Mouse (Mus musculus) spleen, postnatal 36 days (tissue): Measurements from ENCODE around the gene Tbc1d13.
A peak's percentile ranks its signal among the peaks of the same experiment; 100 is the strongest.
"Not testable (repeated sequence)": the region's sequence is repeated elsewhere in the genome, so short reads cannot be mapped to it uniquely, and the experiment has no call there.

Source experiments
- DNase-seq, 2 experiments: peaks; one replicate each; pipeline ENCODE4 v3.0.0; 2022; ENCODE audit warnings: low spot score in 2 of 2, mixed read lengths in 1 of 2

Gene Tbc1d13

DNA sequence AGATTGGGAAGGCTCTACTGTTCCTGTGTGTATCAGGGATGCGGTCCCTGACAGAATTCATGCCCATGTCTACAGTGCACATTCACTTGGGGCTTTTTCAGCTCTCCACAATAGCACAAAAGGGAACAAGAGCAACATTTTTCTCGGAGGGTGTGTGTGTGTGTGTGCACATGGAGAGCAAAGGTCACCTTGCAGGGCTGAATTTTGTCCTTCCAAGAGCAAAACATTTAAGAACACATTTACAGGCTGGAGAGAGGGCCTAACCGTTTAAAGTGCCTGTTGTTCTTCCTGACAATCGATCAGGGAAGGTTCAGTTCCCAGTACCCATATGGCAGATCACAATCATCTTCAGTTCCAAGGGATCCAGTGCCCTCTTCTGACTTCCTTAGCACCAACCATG is 3.4 kb upstream of the Tbc1d13 start:
- DNase-seq: no peak

DNA sequence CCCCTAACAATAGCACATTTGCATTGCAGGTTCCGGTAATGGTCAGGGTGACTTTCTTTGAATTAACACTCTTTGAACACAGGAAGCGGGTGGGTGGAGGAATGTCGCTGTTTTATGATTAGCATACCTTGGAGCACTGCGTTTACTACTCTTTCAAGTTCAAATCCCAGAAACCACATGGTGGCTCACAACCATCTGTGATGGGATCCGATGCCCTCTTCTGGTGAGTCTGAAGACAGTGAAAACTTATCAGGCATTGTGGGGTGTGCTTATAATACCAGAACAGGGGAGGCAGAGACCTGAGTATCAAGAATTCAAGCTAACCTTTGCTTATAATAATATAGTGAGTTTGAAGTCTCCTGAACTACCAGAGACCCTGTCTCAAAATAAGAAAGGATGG is 2.3 kb upstream of the Tbc1d13 start:
- peak in 1 of 2 experiments; percentile 27 for DNase-seq

DNA sequence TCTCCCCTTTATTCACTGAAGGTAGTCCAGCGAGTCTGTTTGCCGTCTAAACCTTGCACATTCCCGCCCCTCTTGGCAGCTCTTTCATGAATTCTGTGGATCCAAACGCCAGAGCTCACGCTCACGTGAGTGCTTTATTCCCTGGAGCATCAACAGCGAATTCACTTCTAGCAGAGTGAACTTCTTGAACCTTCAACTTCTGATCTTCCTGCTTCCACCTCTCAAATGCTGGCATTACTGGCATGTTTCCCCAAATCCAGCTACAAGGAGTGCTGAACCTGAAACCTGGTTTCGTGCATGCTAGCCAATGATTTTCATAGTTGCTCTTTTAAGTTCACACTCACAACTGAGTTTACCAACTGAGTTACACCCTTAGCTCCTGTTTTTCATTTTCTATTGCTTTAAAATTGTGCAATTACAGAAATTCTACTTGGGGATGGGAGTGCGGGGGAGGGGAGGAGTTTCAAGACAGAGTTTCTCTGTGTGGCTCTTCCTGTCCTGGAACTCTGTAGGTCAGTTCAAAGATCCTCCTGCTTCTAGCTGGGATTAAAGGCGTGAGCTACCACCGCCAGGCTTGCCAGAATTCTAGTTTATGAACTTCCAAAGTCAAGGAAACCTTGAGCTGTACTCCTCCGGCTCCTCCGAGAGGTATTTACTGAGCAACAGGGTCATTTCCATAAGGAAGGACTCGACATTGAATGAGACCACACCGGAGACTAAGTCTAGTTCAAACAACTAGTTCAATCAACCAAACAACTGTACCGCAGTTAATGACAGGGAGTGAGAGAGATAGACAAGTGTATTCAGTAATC is 539 bp upstream of the Tbc1d13 start:
- DNase-seq: peak in 1 of 2 experiments; percentile 18

DNA sequence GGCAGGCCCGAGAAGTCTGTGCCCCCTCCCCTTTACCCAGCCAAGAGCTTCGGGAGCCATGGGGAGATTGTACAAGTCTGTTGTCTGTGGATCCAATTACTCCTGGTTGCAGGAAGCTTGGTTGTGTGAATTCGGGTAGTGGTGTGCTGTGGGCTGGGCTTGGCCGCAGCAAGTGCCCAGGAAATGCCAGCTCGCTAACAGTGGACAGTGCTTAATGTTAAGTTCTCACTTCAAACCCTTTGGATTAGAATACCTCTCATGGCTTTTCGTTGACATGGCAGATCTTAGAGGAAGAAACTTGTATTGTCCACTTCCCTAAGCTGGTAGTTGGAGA is 799 bp downstream of the Tbc1d13 start:
- no peak for DNase-seq

DNA sequence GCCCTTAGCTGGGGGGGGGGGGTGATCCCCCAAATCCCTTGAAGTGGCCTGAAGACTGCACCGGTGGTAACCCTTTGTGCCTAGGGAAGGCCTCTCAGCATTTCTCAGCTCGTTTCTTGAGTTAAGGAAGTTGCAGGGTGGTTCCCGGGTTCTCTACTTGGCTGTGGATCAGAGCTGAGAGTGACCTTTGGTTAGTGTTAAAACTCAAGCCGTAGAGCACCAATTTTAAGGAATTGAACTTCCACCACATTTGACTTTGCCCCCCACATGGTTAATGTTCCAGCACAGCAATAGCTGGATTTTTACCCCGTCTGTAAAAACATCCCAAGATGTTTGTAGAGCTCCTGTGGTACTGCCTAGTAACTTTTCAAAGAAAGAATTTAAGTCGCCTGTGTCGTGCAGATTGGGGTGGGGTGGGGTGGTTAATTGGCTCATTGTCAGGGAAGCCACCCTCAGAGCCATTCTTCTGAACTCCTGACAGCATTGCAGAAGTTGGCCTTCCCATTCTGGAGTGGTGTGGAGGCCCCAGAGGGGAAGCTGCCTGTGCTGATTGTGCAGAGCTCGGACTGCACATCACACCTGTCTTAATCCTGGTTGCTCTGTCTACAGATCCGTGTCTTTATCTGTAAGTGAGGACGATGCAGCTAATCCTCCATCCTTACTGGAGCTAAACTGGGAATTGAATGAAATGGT is 1.5 kb downstream of the Tbc1d13 start:
- DNase-seq: peak in 1 of 2 experiments; percentile 19

DNA sequence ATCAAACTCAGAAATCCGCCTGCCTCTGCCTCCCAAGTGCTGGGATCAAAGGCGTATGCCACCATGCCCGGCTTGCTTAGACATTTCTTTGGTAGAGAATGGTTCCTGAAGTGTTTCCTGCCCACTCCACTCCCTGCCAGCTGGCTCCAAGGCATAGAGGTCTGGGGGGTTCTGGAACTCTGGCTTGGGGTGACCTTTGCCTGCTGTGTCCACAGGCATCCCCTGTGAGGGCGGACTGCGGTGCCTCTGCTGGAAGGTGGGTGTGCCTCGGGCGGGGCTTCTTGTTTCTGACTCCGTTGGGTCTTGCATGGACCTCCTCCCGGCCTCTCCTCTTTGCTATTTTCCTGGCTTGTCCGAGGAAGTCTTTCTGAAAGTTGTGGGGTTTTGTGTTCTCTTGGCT is 2.9 kb downstream of the Tbc1d13 start:
- no peak for DNase-seq

DNA sequence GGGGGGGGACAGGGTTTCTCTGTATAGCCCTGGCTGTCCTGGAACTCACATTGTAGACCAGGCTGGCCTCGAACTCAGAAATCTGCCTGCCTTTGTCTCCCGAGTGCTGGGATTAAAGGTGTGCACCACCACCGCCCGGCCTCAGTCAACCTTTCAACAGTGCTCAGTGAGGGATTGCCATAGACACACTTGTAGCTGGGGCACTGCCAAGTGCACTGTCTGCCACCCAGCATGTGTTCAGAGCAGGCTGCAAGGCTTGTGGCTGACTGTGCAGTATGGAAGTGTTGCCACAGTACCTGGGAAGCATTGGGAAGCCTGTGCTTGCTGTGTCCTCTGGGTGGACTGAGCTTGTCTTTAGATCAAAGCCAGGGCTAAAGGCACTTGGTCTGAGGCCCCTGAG is 6.5 kb downstream of the Tbc1d13 start:
- DNase-seq: not testable (repeated sequence)

DNA sequence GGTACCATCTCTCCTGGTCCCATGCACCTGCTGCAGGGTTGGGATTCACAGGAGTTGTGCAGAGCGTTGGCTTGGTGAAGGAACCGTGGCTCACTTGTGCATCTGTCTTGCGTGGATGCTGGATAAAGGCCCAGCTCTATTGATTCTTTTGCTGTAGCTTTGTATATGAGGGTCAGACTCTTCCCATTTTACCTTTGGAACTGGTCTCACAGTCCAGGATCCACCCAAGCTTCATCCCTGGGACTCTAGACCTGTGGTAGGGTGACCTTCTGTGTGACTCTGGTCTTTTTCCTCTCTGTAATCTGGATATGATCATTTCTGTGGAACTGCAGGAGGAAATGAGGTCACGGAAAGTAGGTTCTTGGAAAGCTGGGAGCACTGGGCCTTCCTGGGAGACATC is 10.9 kb downstream of the Tbc1d13 start:
- DNase-seq: no peak

DNA sequence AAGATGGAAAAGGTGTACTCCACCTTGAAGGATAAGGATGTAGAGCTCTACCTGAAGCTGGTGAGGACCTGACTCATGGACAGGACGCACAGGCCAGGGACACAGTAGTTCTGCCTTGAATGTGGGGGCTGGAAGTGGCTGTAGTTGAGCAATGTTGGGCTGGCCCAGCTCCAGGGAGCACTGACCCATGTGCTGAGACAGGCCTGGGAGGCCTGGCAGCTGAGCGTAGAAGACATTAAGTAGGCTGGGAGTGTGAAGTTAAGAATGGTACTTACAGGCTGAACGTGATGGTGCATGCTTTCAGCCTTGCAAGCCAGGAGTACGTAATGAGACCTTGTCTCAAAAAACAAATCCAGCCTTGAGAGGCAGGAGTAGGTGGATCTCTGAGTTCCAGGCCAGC is 13.9 kb downstream of the Tbc1d13 start:
- DNase-seq: no peak

DNA sequence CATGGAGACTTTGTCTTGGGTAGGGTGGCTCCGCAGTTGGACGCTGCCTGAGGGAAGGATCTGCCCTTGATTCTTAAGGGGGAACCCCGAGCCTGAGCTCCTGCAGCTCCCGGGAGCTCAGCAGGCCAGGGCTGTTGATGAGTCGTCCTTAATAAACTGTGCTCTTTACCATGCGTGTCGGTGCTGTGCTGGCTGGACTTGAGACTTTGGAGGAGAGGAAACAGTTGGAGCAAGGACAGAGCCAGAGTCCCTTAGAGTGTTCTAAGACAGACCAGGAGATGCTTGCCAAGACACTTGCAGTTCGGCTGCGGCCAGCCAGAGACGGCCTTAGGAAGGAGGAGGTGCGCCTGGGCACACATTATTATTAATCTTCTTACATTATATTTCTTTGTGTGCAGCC is 18.3 kb downstream of the Tbc1d13 start:
- no peak for DNase-seq

DNA sequence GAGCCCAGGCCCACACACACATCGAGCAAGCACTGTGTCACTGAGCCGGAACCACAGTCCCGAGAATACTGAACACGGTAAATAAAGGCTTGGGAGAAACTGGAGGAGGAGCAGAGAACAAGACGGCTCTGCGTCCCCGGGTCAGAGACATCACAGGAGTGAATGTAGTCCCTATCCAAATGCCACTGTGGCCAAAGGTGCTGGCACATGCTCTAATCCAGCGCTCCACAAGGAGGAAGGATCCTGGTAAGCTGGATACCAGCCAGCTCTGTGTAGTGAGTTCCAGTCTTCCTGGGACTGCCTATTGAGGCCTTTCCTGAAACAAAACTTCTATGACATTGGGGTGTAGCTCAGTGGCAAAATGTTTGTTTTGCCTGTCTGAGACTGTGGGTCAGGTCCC is 19.1 kb downstream of the Tbc1d13 start:
- DNase-seq: no peak

DNA sequence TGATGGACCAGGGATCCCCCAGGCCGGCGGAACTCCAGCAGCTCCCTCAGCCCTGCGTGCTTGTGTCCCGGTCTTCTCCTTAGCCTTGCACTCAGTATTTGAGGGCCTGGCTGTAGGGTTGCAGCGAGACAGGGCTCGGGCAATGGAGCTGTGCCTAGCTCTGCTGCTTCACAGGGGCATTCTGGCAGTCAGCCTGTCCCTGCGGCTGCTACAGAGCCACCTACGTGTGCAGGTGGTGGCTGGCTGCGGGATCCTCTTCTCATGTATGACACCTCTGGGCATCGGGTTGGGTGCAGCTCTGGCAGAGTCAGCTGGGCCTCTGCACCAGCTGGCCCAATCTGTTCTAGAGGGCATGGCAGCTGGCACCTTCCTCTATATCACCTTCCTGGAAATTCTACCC is 26.3 kb downstream of the Tbc1d13 start:
- DNase-seq: not testable (repeated sequence)

DNA sequence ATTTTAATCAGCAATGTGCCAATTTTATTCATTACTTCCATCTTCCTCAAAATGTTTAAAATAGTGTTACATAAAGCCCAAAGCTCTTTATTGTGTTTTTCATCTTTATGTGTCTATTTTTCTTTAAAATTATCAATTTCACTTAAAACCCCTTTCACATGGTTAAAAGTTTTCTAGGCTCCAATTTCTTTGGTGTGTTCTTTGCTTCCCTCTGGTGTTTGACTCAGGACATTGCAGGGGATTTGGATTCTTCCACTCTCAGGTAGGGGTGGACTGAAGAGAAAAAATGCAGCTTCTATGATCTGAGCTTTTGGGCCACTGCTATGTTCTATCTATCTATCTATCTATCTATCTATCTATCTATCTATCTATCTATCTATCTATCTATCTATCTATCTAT is 28.3 kb downstream of the Tbc1d13 start:
- peak in 1 of 2 experiments; percentile 25 for DNase-seq

DNA sequence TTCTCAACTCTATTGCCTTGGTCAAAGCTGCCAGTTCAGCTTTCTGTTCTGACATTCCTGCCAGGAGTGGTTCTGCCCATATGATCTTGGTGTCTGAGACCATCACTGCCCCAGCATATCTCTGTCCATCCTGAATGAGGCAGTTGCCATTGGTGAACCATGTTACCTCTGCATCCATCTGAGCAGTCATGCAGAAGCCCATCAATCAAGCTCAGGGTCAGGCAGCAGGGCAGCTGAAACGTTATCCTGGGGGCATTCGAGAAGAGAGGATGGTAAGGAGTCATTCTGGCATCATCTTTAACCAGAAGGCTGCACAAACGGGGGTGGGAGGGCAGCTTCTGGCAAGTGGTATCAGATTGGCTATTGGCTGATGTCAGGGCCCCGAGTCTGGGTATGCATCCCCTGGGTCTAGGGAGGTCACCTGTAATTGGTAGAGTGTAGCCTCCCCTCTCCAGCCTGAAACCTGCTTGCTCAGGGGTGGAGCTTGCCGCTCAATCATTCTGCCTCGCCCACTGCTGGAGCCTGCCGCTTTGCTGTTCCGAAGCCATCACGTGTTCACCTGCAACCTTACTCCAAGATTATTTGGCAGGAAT is 30.9 kb downstream of the Tbc1d13 start:
- no peak for DNase-seq

DNA sequence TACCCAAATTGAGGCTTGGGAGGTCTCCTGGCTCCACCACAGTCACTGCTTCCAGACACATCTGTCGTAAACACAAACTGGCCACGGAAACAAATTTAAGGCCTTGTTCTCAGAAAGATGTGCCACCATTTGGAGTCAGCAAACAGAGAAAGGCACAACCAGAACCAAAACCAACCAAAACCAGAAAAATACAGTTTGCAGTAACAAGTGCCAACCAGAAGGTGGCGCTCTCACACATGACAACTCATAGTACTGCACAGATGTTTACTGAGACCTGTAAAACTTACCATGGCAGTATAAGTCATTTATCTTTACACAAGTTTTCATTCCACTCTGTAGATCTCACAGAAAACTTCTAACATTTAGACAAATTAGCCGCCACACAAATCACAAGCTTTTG is 33.1 kb downstream of the Tbc1d13 start:
- DNase-seq: no peak

DNA sequence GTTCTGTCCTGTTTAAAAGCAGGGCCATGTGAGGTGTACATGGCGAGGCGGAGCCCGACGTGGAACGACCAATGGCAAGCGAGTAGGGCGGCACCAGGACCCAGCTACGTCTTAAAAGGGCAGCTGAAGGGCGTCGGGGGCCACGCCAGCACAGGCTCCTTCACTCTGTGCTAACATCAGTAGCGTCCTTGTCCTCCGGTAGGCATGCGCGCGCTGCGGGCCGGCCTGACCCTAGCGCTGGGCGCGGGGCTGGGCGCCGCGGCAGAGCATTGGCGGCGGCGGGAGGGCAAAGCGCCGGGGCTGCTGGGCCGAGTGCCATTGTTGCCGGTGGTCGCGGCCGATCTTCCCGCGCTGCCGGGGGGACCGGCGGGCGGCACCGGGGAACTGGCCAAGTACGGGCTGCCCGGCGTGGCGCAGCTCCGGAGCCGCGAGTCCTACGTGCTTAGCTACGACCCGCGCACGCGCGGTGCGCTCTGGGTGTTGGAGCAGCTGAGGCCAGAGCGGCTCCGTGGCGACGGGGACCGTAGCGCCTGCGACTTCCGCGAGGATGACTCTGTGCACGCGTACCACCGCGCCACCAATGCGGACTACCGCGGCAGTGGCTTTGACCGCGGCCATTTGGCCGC is 37.9 kb downstream of the Tbc1d13 start, which contains the start of gene Endog:
Endog (plus strand) TSS at position 123 of the 626 bp plus-strand sequence.
- peak; percentile 84 to 87 for DNase-seq

DNA sequence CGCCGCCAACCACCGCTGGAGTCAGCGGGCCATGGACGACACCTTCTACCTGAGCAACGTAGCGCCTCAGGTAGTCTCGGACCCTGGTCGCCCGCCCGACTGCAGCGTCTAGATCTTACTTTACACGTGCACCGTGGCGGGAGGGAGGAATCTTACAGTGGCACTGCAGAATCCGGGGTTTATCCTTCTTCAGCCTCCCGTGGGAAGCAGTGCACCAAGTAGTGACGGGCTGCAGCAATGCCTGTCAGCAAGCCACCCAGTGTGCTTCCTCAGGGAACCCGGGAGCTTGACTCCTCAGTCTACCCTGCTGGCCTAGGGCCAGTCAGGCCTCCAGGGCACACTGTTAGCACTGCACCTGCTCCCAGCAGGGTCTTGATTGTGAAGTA is 38.4 kb downstream of the Tbc1d13 start:
- DNase-seq: no peak

DNA sequence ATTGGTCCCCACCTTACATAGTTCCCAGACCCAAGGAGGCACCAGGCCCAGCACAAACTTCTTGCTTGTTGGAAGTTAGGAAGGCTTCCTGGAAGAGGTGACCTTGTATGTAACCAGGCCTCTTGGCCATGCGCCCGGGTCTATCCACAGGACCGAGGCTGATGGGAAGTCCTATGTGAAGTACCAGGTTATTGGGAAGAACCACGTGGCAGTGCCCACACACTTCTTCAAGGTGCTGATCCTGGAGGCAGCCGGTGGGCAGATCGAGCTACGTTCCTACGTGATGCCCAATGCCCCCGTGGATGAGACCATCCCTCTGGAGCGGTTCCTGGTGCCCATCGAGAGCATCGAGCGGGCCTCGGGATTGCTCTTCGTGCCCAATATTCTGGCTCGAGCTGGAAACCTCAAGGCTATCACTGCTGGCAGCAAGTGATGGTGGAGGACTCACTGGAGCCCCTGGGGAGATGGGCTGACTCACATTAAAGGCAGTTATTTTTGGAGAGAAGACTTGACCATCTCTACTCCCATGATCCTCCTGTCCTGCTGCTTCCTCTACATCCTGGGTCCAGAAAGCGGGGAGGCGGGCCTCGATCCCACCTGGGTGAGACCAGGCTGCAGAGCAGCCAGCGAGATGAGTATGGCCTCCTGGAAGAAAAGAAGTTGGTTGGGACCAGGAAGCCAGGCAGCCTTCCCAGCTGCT is 40.1 kb downstream of the Tbc1d13 start:
- DNase-seq: no peak

DNA sequence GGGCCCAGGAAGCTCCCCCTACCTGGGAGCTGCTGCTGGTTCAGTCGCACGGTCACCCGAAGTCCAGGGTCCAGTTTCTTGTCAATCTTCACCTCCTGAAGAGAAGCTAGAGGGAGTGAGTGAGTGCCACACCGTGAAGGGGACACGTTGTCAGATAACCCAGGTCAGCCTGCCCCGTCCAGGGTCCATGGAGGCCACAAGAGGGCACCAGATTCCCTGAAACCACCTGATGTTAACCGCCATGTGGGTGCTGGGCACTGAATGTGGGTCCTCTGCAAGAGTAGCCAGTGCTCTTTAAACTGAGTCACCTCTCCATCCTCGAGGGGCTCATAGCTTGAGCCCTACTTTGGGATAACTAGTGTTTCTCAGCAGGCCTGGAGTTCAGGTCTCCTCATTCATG is 42.4 kb downstream of the Tbc1d13 start:
- no peak for DNase-seq

DNA sequence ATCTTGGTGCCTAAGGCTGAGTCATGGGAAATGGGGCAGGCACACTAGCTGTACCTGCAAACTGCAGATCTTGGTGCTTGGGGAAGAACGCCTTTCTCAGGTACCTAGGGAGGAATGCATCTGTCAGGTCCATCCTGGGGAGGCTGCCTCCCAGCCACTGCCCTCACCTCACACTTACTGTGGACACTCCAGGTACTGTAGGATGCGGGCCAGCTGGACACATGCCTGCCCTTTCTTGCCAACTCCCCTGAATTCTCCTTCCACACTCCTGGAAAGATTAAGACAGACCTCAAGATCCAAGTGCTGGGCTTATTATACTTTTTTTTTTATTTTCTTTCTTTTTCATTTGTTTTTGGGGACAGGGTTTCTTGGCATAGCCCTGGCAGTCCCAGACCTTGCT is 43.0 kb downstream of the Tbc1d13 start:
- DNase-seq: no peak

DNA sequence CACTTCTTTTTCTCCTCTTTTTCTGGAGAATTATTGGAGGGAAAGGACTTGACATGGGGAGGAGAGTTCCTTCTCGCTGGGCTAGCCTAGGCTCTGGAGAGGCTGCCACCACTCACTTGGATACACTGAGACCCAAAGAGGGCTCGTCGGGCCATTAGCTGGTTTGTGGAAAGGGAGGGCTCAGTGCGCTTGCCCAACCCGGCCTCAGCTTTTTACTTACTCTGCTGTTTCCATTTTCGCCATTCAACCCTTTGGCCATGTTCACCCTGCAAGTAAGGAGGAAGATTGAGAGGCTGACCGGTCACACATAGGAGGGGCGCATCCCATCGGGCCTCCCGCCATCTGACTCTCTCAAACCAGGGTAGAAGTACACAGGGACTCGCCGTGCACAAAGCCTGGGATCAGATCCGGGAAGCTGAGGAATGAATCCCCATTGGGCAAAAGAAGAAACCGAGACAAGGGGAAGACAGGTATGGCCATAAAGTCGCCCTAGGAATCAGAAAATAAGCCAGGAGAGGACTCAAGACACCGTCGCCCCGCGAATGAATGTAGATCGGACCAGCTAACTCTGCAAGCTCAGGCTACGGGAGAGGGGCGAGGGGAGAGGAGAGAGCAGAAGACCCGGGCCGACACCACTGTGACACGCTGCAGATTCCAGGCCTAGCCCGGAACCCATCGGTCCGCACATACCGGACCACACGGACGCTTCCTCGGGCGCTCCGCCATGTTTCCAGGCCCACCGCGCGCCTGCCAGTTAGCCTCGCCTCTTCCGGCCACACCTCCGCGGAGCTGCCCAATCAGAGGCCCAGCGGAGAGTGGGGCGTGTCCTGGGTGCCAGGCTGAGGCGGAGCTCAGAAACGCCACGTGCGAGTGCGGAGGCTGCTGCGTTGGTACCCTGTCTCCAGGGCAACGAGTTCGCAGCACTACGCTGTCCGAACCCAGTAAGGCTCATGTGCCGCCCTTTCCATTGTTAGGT is 44.4 kb downstream of the Tbc1d13 start, which contains the start of gene Spout1:
Spout1 (minus strand) TSS at position 760 of the 976 bp plus-strand sequence.
- DNase-seq: peak; percentile 93 to 94
